Mouse (Mus musculus) small intestine, adult 2 months (tissue): ENCODE measurements around the gene Asxl2.

ENCODE experiments used
- CTCF ChIP-seq: fragments of 200-500 bp; IDR thresholded peaks from 2 replicates; pipeline ENCODE4 v1.5.1; 2012; ENCODE audit warnings: low read depth, mild to moderate bottlenecking, control low read depth, inconsistent platforms, low read length, moderate library complexity, mixed read lengths; ENCODE audit not compliant: insufficient replicate concordance, insufficient read length; ENCODE audit errors: extremely low read depth
- POLR2A ChIP-seq: fragments of 200-500 bp; IDR thresholded peaks from 2 replicates; pipeline ENCODE4 v1.6.1; 2012; ENCODE audit warnings: low read depth, mild to moderate bottlenecking, control low read depth, inconsistent platforms, low read length, moderate library complexity

DNA sequence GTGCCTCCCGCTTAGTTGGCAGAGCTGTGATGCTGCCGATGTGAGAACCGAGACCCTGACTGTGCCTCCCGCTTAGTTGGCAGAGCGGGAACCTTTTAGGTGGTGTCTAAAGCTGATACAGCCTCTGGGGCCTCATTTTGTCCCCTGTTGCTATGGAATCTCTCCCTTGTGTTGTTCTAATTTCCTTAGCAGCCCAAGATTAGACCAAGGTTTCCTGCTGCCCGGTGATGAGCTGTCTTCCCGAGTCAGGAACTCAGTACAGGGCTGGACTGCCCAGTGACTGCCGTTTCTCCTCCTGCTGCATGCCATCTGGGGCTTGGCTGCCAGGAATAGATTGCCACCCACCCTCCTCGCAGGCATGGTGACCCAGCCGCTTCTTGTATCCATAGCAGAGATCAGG lies 40.7 kb upstream of the Asxl2 start:
- TF ChIP-seq CTCF (no peak), POLR2A (no peak)
